Mouse (Mus musculus): ENCODE measurements around the gene Agpat4.

GRCm38 (mm10) chr17:12120268-12120667 lies 1.8 kb downstream of the Agpat4 start:
- TF ChIP-seq CTCF (IDR thresholded peaks at IDR 0.05; ENCODE audit: borderline replicate concordance, extremely low read depth, insufficient read depth, insufficient read length) (no peak), POLR2A (IDR thresholded peaks at IDR 0.05; ENCODE audit: borderline replicate concordance, extremely low read depth, insufficient read depth, insufficient read length, poor library complexity, severe bottlenecking) (no peak)

All from brain, embryonic 14.5 days (tissue).